Mouse (Mus musculus): ENCODE data around the gene Gm10563.

The Gm10563 gene

GRCm38 (mm10) chr4:155653086-155653450 is 7.9 kb upstream of the Gm10563 start, which contains the start of gene Mmp23:
Gene Mmp23 (minus strand): TSS chr4:155653384.
- peak; percentile 88 for DNase-seq (ENCODE audit: low spot score)

- DNase-seq (ENCODE audit: low spot score), result no peak
Measured at GRCm38 (mm10) chr4:155652283-155653085, 7.3 kb upstream of the Gm10563 start.

- peak; percentile 44 for DNase-seq (ENCODE audit: low spot score)
Measured at GRCm38 (mm10) chr4:155651553-155652269, 6.5 kb upstream of the Gm10563 start.

- DNase-seq (ENCODE audit: low spot score), result no peak
Measured at GRCm38 (mm10) chr4:155649355-155649754, 4.1 kb upstream of the Gm10563 start.

GRCm38 (mm10) chr4:155645721-155646120 is 513 bp upstream of the Gm10563 start:
- no peak for DNase-seq (ENCODE audit: low spot score)

GRCm38 (mm10) chr4:155643531-155643930 is 1.7 kb downstream of the Gm10563 start:
- DNase-seq (ENCODE audit: low spot score), result no peak

GRCm38 (mm10) chr4:155635766-155636499 is 9.3 kb downstream of the Gm10563 start:
- DNase-seq (ENCODE audit: low spot score), result no peak

- no peak for DNase-seq (ENCODE audit: low spot score)
Measured at GRCm38 (mm10) chr4:155630267-155630666, 14.9 kb downstream of the Gm10563 start.

GRCm38 (mm10) chr4:155624338-155625291 is 20.6 kb downstream of the Gm10563 start, which contains the start of gene Cdk11b:
Gene Cdk11b (plus strand): TSS chr4:155624854.
- peak; percentile 100 for DNase-seq (ENCODE audit: low spot score)

- DNase-seq (ENCODE audit: low spot score), result no peak
Measured at GRCm38 (mm10) chr4:155618321-155618720, 26.9 kb downstream of the Gm10563 start.

- no peak for DNase-seq (ENCODE audit: low spot score)
Measured at GRCm38 (mm10) chr4:155613264-155613663, 31.9 kb downstream of the Gm10563 start.

GRCm38 (mm10) chr4:155611860-155612259 is 33.3 kb downstream of the Gm10563 start:
- DNase-seq (ENCODE audit: low spot score), result no peak

GRCm38 (mm10) chr4:155606825-155607224 is 38.4 kb downstream of the Gm10563 start:
- DNase-seq (ENCODE audit: low spot score), result no peak

- DNase-seq (ENCODE audit: low spot score), result no peak
Measured at GRCm38 (mm10) chr4:155605132-155605531, 40.1 kb downstream of the Gm10563 start.

GRCm38 (mm10) chr4:155603801-155604200 is 41.4 kb downstream of the Gm10563 start:
- no peak for DNase-seq (ENCODE audit: low spot score)

- no peak for DNase-seq (ENCODE audit: low spot score)
Measured at GRCm38 (mm10) chr4:155602753-155603152, 42.5 kb downstream of the Gm10563 start.

- DNase-seq (ENCODE audit: low spot score), result no peak
Measured at GRCm38 (mm10) chr4:155601997-155602456, 43.2 kb downstream of the Gm10563 start.

- peak; percentile 95 for DNase-seq (ENCODE audit: low spot score)
Measured at GRCm38 (mm10) chr4:155601091-155601996, 43.9 kb downstream of the Gm10563 start, which contains the start of gene Slc35e2. Gene Slc35e2 (plus strand): TSS chr4:155601416.

- no peak for DNase-seq (ENCODE audit: low spot score)
Measured at GRCm38 (mm10) chr4:155599901-155600825, 45.0 kb downstream of the Gm10563 start.
